Mouse (Mus musculus) bone marrow macrophage, adult 2 months (primary cell): ENCODE measurements around the gene Grk1. TPM values are rescaled to one million over a fixed set of nuclear protein-coding genes. Genes with fewer than 3 reads are reported as not detected.

ENCODE experiments used
- H3K27ac ChIP-seq: 2 replicates; pipeline ENCODE4 v1.5.1; 2012; ENCODE audit warnings: low read depth, low read length; ENCODE audit not compliant: insufficient read depth
- H3K4me1 ChIP-seq: 2 replicates; pipeline ENCODE4 v1.6.1; 2012; ENCODE audit warnings: low read length; ENCODE audit not compliant: control insufficient read depth, insufficient read depth
- H3K4me3 ChIP-seq: 2 replicates; pipeline ENCODE4 v1.5.1; 2012; ENCODE audit warnings: mild to moderate bottlenecking, low read length, moderate library complexity; ENCODE audit not compliant: insufficient read depth
- CTCF ChIP-seq: IDR thresholded peaks from 2 replicates; pipeline ENCODE4 v1.5.1; 2012; ENCODE audit warnings: low read depth, mild to moderate bottlenecking, low read length, moderate library complexity
- POLR2A ChIP-seq: IDR thresholded peaks from 2 replicates; pipeline ENCODE4 v1.6.1; 2012; ENCODE audit warnings: mild to moderate bottlenecking, low read depth, low read length, borderline replicate concordance
- polyA plus RNA-seq: library from polyadenylated mRNA; stranded (reverse); fragments of >200 nt; gene quantifications from 2 replicates; pipeline ENCODE4 v1.2.4, GENCODE M21; 2012; ENCODE audit not compliant: missing spikeins, insufficient read depth, insufficient read length

Grk1 gene
- polyA plus RNA-seq, 1 experiment, result not detected

- Histone ChIP-seq H3K4me3 (no peak overlapping the region), H3K4me1 (no peaks in the 10 kb centered on the region), H3K27ac (no peak overlapping the region)
- TF ChIP-seq POLR2A (no peak), CTCF (no peak)
Observed at GRCm38 (mm10) chr8:13466989-13467388, 62.1 kb downstream of the Grk1 start.

GRCm38 (mm10) chr8:13468737-13469136, 63.9 kb downstream of the Grk1 start:
- H3K27ac ChIP-seq, result no peak overlapping the region
- TF ChIP-seq CTCF, result no peak
- no peaks in the 10 kb centered on the region for H3K4me1 ChIP-seq
- H3K4me3 ChIP-seq, result no peak overlapping the region

- H3K4me3 ChIP-seq, result no peak overlapping the region
- H3K27ac ChIP-seq, result no peak overlapping the region
- no peaks in the 10 kb centered on the region for H3K4me1 ChIP-seq
- TF ChIP-seq CTCF, result no peak
- no peak for TF ChIP-seq POLR2A
Observed at GRCm38 (mm10) chr8:13471484-13471883, 66.6 kb downstream of the Grk1 start.

Other genes starting within 250 kb of the Grk1 start
- 1,527 and 1,629 TPM in 2 replicates for gene Lamp1, start 245.9 kb upstream of the Grk1 start, polyA plus RNA-seq
- 2.0 and 4.0 TPM in 2 replicates for gene Grtp1, start 204.5 kb upstream of the Grk1 start, polyA plus RNA-seq
- not detected in 2 replicates for gene Adprhl1, start 150.9 kb upstream of the Grk1 start, polyA plus RNA-seq
- gene Dcun1d2, start 117.0 kb upstream of the Grk1 start, polyA plus RNA-seq, result 15.4 and 16.2 TPM in 2 replicates
- gene Tmco3, start 116.9 kb upstream of the Grk1 start, polyA plus RNA-seq, result 36.8 and 41.8 TPM in 2 replicates
- 50.0 and 52.0 TPM in 2 replicates for gene Tfdp1, start 66.3 kb upstream of the Grk1 start, polyA plus RNA-seq
- not detected in 2 replicates for gene Atp4b, start 8.3 kb upstream of the Grk1 start, polyA plus RNA-seq
- gene Tmem255b, start 30.1 kb downstream of the Grk1 start, polyA plus RNA-seq, result not detected in 2 replicates
- gene Gas6, start 89.4 kb downstream of the Grk1 start, polyA plus RNA-seq, result 299 and 319 TPM in 2 replicates
- not detected in 2 replicates for gene 1700029H14Rik, start 157.4 kb downstream of the Grk1 start, polyA plus RNA-seq